Mouse (Mus musculus): ENCODE measurements around the gene Tk2.
"Not testable (repeated sequence)": the region's sequence is repeated elsewhere in the genome, so short reads cannot be mapped to it uniquely, and the experiment has no call there.

The Tk2 gene

DNA sequence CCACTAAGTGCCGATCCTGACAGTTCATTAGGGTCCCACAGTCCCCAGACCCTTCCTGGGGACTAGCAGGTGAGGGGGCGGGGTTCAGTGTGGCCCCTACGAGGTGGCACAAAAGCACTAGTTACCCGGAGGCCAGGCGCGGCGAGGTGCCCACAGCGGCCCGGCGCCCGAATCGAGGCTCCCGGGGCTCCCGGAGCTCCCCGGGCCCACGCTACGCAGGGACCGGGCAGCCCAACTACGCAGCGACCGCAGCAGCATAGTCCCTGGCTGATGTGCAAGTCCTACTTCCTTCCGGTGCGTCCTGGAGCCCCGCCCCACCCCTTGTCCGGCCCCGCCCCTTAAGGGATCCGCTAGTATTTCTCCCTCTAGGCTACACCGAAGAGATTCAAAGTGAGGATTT is at the start of gene Tk2:
Gene Tk2, minus strand, starts transcription at position 283 of the 400 bp plus-strand sequence.
- peak; percentile 82 for DNase-seq

GRCm38 (mm10) chr8:104294396-104294795 is 46.0 kb upstream of the Tk2 start:
- no peak for DNase-seq

DNA sequence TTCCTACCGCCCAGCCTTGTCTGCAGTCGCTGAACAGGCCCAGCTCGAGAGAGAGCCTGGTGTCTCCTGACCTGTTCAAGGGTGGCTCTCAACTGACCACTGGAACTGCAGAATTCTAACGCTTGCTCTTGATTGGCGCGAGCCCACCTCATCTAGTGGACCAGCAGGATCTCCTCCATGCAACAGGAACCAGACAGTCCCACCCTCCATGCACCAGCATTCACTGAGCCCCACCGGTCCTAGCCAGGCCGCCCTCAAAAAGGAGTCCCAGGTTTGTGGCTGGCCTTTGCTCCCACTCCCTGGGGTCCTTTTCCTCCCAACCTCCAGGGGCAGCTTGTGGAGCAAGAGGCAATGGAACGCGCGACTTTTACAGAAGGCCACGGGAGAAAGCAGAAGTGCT is 44.7 kb upstream of the Tk2 start, which contains the start of gene Cmtm2a:
Gene Cmtm2a, minus strand, starts transcription at position 101 of the 400 bp plus-strand sequence.
- DNase-seq, result not testable (repeated sequence)

DNA sequence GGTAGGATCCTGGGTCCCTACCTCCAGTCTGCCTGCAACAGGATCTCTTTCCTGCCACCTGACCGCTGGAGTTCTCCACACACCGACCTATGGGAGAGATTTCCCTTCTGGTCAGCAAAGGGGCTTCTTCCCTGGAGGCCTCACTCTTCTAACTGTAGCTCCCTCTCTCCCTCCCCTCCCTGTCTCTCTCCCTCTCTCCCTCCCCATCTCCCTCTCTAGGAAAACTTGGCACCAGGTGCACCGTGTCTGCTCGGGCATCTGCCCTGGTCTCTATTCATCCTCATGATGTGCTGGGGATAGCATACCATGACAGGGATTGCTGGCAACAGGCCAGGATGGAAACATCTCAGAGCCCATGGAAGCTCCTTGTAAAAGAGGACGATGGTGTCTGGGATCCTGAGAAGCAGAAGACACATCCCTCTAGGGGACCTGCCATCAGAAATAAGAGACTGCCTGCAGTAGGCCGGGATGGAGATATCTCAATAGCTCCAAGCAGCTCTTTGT is 20.6 kb upstream of the Tk2 start:
- no peak for DNase-seq

GRCm38 (mm10) chr8:104268368-104268767 is 20.0 kb upstream of the Tk2 start:
- no peak for DNase-seq

- DNase-seq, result not testable (repeated sequence)
Observed at GRCm38 (mm10) chr8:104264271-104264935, 16.0 kb upstream of the Tk2 start.

DNA sequence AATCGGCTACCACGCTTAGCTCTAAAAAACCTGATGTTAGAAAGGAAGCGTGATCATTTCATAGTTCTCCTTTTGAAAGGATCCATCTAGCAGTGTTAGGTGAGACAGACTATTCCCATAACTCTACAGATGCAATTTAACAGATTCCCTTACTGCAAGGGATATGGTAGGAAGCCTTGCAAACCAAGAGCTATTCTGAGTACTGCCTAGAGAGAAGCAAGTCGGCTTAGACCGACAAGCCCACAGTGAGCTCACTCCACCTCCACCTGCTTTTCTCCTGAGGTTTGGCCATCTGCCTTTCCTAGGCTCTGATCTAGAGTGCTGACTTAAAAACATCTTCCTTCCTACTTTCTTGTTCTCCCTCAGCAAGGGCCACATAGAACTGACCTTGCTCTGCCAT is 13.4 kb upstream of the Tk2 start:
- DNase-seq, result not testable (repeated sequence)

GRCm38 (mm10) chr8:104253016-104253415 is 4.7 kb upstream of the Tk2 start:
- no peak for DNase-seq

DNA sequence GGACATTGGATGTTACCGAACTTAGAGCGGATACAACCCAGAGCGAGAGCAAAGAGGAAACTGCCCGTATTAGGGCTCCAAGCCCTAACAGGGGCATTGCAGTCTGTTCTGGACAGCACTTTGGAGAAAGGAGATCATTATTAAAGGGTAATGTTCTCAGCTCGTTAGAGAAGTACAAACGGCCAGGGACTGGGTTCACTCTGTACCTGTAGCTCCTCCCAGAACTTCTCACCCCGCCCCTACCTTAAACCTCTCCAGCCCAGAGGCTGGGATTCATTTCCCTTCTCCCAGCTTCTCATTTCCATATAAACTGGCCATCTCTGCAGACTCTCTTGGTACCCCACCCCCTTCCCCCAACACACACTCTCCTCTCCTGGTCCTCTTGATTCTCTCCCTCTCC is 3.1 kb upstream of the Tk2 start:
- no peak for DNase-seq

DNA sequence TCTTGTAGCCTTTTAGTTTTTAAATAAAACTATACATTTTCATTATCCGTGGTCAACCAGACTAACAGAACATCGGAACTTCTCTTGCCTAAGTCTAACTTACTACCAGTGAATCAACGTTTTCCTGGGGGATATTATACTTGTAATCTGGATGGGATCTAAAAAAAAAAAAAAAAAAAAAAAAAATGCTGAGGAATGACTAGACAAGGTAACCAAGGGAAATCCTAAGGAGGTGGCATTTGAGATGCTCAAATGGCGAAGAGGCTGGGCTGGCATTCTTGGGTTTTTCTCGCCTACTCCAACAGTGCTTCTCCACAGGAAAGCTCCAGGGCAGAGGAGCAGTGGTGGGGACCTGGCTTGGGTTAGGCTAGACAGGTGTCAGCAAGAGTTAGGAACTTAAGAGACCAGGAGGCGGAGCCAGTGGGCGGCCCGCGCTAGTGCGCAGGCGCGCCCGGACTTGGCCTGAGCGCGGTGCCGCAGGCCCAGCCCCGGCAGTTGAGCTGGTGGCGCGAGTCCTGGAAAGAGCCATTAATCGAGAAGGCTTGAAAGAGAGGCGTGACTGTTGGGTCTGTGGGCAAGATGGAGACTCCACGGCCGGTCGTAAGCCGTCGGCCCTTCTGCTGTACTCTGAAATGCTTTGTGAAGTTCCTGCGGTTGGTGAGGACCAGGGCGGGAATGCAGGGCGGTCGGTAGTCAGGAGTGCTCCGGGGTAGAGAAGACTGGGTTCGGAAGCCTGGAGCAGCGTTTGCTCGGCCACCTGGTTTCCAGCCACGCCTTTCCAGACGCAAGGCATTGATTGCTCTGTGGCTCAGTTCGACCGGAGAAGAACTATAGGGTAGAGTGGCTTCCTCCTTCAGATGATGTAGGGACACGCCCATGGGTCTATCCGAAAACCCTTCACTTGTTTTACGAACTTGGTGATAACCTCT is 2.3 kb upstream of the Tk2 start, which contains the start of gene Cklf:
Gene Cklf, plus strand, starts transcription at position 423 of the 929 bp plus-strand sequence.
- peak; percentile 79 for DNase-seq

- DNase-seq, result no peak
Observed at GRCm38 (mm10) chr8:104249442-104249996, 1.2 kb upstream of the Tk2 start.

- no peak for DNase-seq
Observed at GRCm38 (mm10) chr8:104247908-104248275, 466 bp downstream of the Tk2 start.

- no peak for DNase-seq
Observed at GRCm38 (mm10) chr8:104247054-104247907, 1.1 kb downstream of the Tk2 start.

GRCm38 (mm10) chr8:104246621-104247020 is 1.7 kb downstream of the Tk2 start:
- no peak for DNase-seq

DNA sequence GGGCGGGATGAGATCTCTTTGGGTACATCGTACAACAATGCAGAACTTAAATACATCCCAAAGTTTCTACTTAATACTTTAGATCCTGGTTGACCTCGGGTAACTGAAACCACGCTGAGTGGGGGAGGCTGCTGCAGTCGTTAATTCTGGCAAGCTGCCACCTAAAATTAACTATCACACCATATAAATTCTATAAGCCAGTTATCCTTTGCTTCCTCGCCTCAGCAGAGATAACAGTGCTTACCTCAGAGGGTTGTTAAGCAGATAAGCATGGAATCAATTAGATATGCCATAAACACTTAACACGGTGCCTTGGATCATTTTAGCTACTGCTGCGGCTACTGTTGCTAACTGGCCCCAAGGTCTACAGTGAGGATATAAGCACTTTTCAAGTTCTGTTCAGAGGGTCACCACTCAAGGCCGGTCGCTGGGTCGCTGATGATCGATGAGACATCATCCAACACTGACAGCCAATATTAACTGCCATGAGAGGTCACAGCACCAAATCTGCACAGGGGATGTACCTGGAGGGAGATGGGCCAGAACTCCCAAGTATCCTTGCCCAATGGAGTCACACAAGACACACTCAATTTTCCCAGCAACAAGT is 6.2 kb downstream of the Tk2 start:
- DNase-seq, result no peak

GRCm38 (mm10) chr8:104239418-104239861 is 8.9 kb downstream of the Tk2 start:
- DNase-seq, result no peak

DNA sequence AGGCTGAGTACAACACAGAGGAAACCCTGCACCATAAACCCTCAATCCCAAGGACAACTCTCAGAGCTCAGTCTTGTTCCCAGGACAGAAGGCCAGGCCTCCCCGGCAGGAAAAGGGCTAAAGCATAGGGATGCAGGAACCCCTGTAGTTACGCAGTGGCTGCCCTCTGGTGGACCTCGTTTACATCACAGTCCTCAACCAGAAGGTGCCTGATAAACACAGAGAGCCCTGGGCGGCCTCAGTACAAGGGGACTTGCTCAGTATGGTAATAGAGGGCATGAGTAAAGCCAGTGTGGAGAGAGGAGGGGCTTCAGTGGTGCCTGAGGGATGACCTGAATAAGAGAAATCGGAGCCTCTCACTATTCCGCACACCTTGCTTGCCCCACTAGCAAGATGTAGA is 13.8 kb downstream of the Tk2 start:
- no peak for DNase-seq

DNA sequence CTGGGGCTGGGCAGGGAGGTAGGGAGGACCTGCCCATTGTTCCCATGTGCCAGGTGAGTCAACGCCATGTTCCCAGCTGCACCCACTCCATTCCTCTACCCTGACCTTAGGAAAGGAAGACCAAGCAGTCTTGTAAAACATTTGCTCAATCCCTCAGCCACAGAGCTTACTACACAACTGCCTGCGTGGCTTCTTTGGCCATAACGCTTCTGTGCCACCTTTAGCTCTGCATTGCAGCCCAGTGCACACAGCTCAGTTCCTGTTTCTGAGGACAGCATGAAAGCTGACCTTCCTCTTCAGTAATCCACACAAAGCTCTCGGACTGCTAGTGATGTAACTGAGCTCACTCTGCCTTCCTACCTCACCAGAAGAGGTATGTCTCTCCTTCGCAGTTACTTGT is 15.4 kb downstream of the Tk2 start:
- DNase-seq, result no peak

- no peak for DNase-seq
Observed at GRCm38 (mm10) chr8:104232039-104232438, 16.3 kb downstream of the Tk2 start.

DNA sequence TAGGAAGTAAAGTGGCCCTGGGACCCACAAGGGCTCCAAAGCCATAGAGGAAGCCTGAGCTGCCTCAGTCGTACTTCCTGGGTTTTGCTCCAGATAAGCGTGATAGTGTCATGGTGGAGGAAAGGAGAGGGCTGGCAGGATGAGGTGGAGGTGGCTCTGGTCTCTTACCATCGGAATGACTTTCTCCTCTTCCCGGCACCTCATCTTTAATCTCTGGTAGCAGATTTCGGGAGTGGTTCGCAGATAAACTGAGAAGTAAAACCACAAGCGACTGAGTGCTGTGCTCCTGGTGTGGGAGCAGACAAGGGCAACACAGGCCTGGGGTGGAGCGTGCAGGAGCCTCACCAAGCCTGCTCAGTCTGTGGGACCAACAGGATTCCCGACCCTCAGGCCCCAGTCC is 18.0 kb downstream of the Tk2 start:
- DNase-seq, result no peak

GRCm38 (mm10) chr8:104227048-104227447 is 21.3 kb downstream of the Tk2 start:
- no peak for DNase-seq

- peak; percentile 81 for DNase-seq
Observed at GRCm38 (mm10) chr8:104219806-104220205, 28.6 kb downstream of the Tk2 start.
